Mouse (Mus musculus): ENCODE data around the gene Traf2. TPM values are rescaled to one million over a fixed set of nuclear protein-coding genes. Genes with fewer than 3 reads are reported as not detected.

The Traf2 gene
- total RNA-seq, 2 experiments from 2014 or later: 15.7 to 17.6 TPM

GRCm38 (mm10) chr2:25545996-25546810 is 537 bp downstream of the Traf2 start:
- DNase-seq: peak in 1 of 2 experiments; percentile 21

GRCm38 (mm10) chr2:25541644-25542367 is 4.9 kb downstream of the Traf2 start:
- no peak for DNase-seq

- peak; percentile 34 to 49 for DNase-seq
Measured at GRCm38 (mm10) chr2:25540541-25540948, 6.2 kb downstream of the Traf2 start.

- DNase-seq: peak; percentile 35 to 56
Measured at GRCm38 (mm10) chr2:25536531-25536930, 10.2 kb downstream of the Traf2 start.

- DNase-seq: no peak
Measured at GRCm38 (mm10) chr2:25534866-25535182, 11.9 kb downstream of the Traf2 start.

GRCm38 (mm10) chr2:25534178-25534865 is 12.4 kb downstream of the Traf2 start:
- DNase-seq: peak; percentile 87 to 93

- no peak for DNase-seq
Measured at GRCm38 (mm10) chr2:25533707-25534106, 13.0 kb downstream of the Traf2 start.

- DNase-seq: no peak
Measured at GRCm38 (mm10) chr2:25526510-25527302, 20.0 kb downstream of the Traf2 start.

GRCm38 (mm10) chr2:25509912-25510311 is 36.8 kb downstream of the Traf2 start:
- DNase-seq: no peak

- no peak for DNase-seq
Measured at GRCm38 (mm10) chr2:25506964-25507363, 39.8 kb downstream of the Traf2 start.

- no peak for DNase-seq
Measured at GRCm38 (mm10) chr2:25505860-25506259, 40.9 kb downstream of the Traf2 start.

- no peak for DNase-seq
Measured at GRCm38 (mm10) chr2:25505000-25505399, 41.7 kb downstream of the Traf2 start.

GRCm38 (mm10) chr2:25504538-25504937 is 42.2 kb downstream of the Traf2 start:
- no peak for DNase-seq

GRCm38 (mm10) chr2:25502726-25503125 is 44.0 kb downstream of the Traf2 start:
- no peak for DNase-seq

GRCm38 (mm10) chr2:25501593-25502486 is 44.9 kb downstream of the Traf2 start, which contains the start of gene C8g:
C8g (minus strand) TSS chr2:25501719.
- DNase-seq: no peak

GRCm38 (mm10) chr2:25500576-25501405 is 45.9 kb downstream of the Traf2 start, which contains the start of gene Fbxw5:
Fbxw5 (plus strand) TSS chr2:25500750.
- peak; percentile 83 to 93 for DNase-seq

- peak in 1 of 2 experiments; percentile 24 for DNase-seq
Measured at GRCm38 (mm10) chr2:25500071-25500575, 46.6 kb downstream of the Traf2 start.

GRCm38 (mm10) chr2:25498622-25499478 is 47.9 kb downstream of the Traf2 start:
- peak in 1 of 2 experiments; percentile 26 for DNase-seq

All from heart, adult 18-20 months (tissue).